Mouse (Mus musculus): ENCODE measurements at regions not wholly inside any gene's neighbourhood (a gene's known extent, or its start where the extent isn't known, plus 50 kb on each side); places are given as distances from the start of the nearest gene placed in this dataset.

GRCm38 (mm10) chr12:27474631-27475030 is 132.3 kb upstream of the Sox11 start:
- Histone ChIP-seq H3K27ac (ENCODE audit: control insufficient read depth, low read depth, low read length) (no peak overlapping the region), H3K79me2 (ENCODE audit: control insufficient read depth, insufficient read depth, low read length, poor library complexity) (no peaks in the 10 kb centered on the region), H3K36me3 (ENCODE audit: control insufficient read depth in 1 of 2, insufficient read depth in 2 of 2, low read length in 2 of 2) (no peaks in the 10 kb centered on the region), H3K4me3 (ENCODE audit: control insufficient read depth in 1 of 2, insufficient read depth in 1 of 2, low read depth in 2 of 2, low read length in 2 of 2) (no peak overlapping the region), H3K4me1 (ENCODE audit: control insufficient read depth in 1 of 2, insufficient read depth in 2 of 2, low read length in 2 of 2) (no peaks in the 10 kb centered on the region), H3K27me3 (ENCODE audit: control insufficient read depth in 1 of 2, insufficient read depth in 2 of 2, low read length in 2 of 2) (no peaks in the 10 kb centered on the region), H3K9ac (ENCODE audit: control insufficient read depth, low read depth, low read length, poor library complexity, severe bottlenecking) (no peak overlapping the region), H3K9me3 (replicated peaks; ENCODE audit: insufficient read depth, low read length) (no peaks in the 10 kb centered on the region)
- TF ChIP-seq USF2 (IDR thresholded peaks at IDR 0.05; ENCODE audit: borderline replicate concordance in 1 of 2, insufficient read depth in 1 of 2, low read depth in 1 of 2, low read length in 2 of 2) (no peak), USF1 (IDR thresholded peaks at IDR 0.05; ENCODE audit: low read depth, low read length) (no peak), MAZ (IDR thresholded peaks at IDR 0.05; ENCODE audit: low read depth, low read length) (no peak), TCF12 (IDR thresholded peaks at IDR 0.05; ENCODE audit: low read depth, low read length) (no peak), MYB (IDR thresholded peaks at IDR 0.05; ENCODE audit: low read depth, low read length) (no peak), TBP (IDR thresholded peaks at IDR 0.05; ENCODE audit: low read depth, low read length) (no peak), POLR2AphosphoS5 (IDR thresholded peaks at IDR 0.05; ENCODE audit: borderline replicate concordance, low read depth, low read length) (no peak), ZNF384 (IDR thresholded peaks at IDR 0.05; ENCODE audit: low read depth, low read length) (no peak), ZC3H11A (IDR thresholded peaks at IDR 0.05; ENCODE audit: low read depth, low read length) (no peak), NRF1 (IDR thresholded peaks at IDR 0.05; ENCODE audit: insufficient read depth, low read depth, low read length, poor library complexity, severe bottlenecking) (no peak), ELF1 (IDR thresholded peaks at IDR 0.05; ENCODE audit: low read depth, low read length) (no peak), MEF2A (IDR thresholded peaks at IDR 0.05; ENCODE audit: extremely low read depth, insufficient replicate concordance, low read depth, low read length, poor library complexity, severe bottlenecking) (no peak), UBTF (IDR thresholded peaks at IDR 0.05; ENCODE audit: borderline replicate concordance, insufficient read depth, low read depth, low read length) (no peak)
- DNase-seq (ENCODE audit: low read depth, low spot score), result no peak

- Histone ChIP-seq H3K9ac (ENCODE audit: control insufficient read depth, low read depth, low read length, poor library complexity, severe bottlenecking) (no peak overlapping the region), H3K79me2 (ENCODE audit: control insufficient read depth, insufficient read depth, low read length, poor library complexity) (no peaks in the 10 kb centered on the region), H3K27ac (ENCODE audit: control insufficient read depth, low read depth, low read length) (no peak overlapping the region), H3K9me3 (replicated peaks; ENCODE audit: insufficient read depth, low read length) (no peaks in the 10 kb centered on the region), H3K4me3 (ENCODE audit: control insufficient read depth in 1 of 2, insufficient read depth in 1 of 2, low read depth in 2 of 2, low read length in 2 of 2) (no peak overlapping the region), H3K27me3 (ENCODE audit: control insufficient read depth in 1 of 2, insufficient read depth in 2 of 2, low read length in 2 of 2) (no peaks in the 10 kb centered on the region), H3K36me3 (ENCODE audit: control insufficient read depth in 1 of 2, insufficient read depth in 2 of 2, low read length in 2 of 2) (no peaks in the 10 kb centered on the region), H3K4me1 (ENCODE audit: control insufficient read depth in 1 of 2, insufficient read depth in 2 of 2, low read length in 2 of 2) (no peaks in the 10 kb centered on the region)
- DNase-seq (ENCODE audit: low read depth, low spot score), result no peak
- TF ChIP-seq CHD2 (IDR thresholded peaks at IDR 0.05; ENCODE audit: low read length) (no peak), CHD1 (IDR thresholded peaks at IDR 0.05; ENCODE audit: low read depth, low read length) (no peak), GABPA (IDR thresholded peaks at IDR 0.05; ENCODE audit: low read depth, low read length) (no peak), SMC3 (IDR thresholded peaks at IDR 0.05; ENCODE audit: low read depth, low read length) (no peak), KAT2A (conservative IDR thresholded peaks at IDR 0.05; ENCODE audit: low read depth, low read length) (no peak), TAL1 (IDR thresholded peaks at IDR 0.05; ENCODE audit: low read length) (no peak), MYB (IDR thresholded peaks at IDR 0.05; ENCODE audit: low read depth, low read length) (no peak), NRF1 (IDR thresholded peaks at IDR 0.05; ENCODE audit: insufficient read depth, low read depth, low read length, poor library complexity, severe bottlenecking) (no peak)
Measured at GRCm38 (mm10) chr12:27471557-27471956, 129.2 kb upstream of the Sox11 start.

All from MEL (cell line).